ENCODE assay signal across 26 mouse cellular contexts in the genomic region with DNA sequence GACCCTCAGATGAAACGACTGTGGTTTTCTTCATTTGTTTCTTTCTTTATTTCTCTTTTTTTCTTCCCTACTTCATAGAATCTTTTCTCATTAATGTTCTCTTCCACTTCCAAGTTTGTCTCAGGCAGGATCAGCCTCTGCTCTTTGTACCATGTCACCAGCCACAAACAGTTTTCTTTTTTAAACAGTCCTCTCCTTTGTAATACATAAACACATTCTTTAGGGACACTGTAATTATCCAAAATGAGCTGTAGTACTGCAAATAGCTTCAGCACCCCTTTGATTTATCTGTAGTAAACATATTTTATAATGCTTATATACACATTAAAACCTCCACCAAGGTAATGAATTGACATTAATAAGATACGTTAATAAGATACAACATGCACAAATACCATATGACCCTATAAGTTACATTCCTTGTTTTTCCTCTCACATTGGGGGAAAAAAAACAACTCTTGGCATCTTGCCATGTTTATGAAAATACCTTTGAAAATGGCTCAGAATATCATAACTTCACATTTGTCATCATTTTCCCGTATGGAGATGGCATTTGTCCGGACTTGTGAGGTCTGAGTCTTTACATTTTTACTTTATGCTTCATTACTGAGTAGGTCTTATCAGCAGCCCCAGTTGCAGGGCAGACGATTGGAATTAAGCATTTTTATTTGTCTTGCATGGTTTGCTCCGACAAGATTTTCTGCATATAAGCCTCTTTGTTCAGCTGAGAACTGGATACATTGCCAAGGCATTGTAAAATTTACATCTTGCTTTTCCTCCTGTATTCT.
DNase-seq lines count a peak whose midpoint lies in the region; ATAC-seq and TF ChIP-seq lines count a peak whose summit lies in the region.
"Had no signal": no experiment of that assay in that cellular context is flagged by ENCODE, and none has a peak within 500 bp of the region (broad histone marks: within the 10 kb centered on the region; RNA-seq: fewer than 3 reads in every experiment).

No protein-coding gene starts in this region.

- peak; percentile 77 for DNase-seq in lung, embryonic 14.5 days
- no peak for DNase-seq in lung, postnatal 25 days (ENCODE audit: low spot score)
- DNase-seq in lung, postnatal 0 days (ENCODE audit: low spot score) = peak; percentile 31
- no peak for DNase-seq in lung, adult 2 months
- peak; percentile 33 for DNase-seq in Muller cell, postnatal 12 days (ENCODE audit: inconsistent ontology term)
- peak; percentile 47 for DNase-seq in brain, embryonic 14.5 days (ENCODE audit: low read depth)
- DNase-seq: adrenal gland, adult 8-10 months; adrenal gland, postnatal 25 days; cerebellum, adult 18-20 months; cerebellum, adult 9-10 months; cerebellum, postnatal 14 days; gastrocnemius, postnatal 10 days; gastrocnemius, postnatal 36 days; heart, adult 2 months; heart, postnatal 14 days; heart, postnatal 4 days had no signal

- ATAC-seq in lung, embryonic 14.5 days (ENCODE audit: insufficient read depth) = peak; percentile 91
- ATAC-seq in lung, postnatal 0 days = peak; percentile 53; the same call in 1 of the 2 replicates
- ATAC-seq: activated CD4-positive, CD25-positive, alpha-beta regulatory T cell, adult 4 months; CD4-positive, CD25-positive, alpha-beta regulatory T cell, adult 4 months; forebrain, embryonic 15.5 days; hindbrain, postnatal 0 days had no signal

- no peak for TF ChIP-seq CTCF in lung, embryonic 14.5 days (IDR thresholded peaks at IDR 0.05; ENCODE audit: low read depth)
- no peak for TF ChIP-seq CTCF in lung, postnatal 0 days (IDR thresholded peaks at IDR 0.05)
- TF ChIP-seq CTCF in lung, adult 2 months (IDR thresholded peaks at IDR 0.05; ENCODE audit: insufficient read depth, low read length) = no peak
- TF ChIP-seq CTCF in brain, embryonic 14.5 days (IDR thresholded peaks at IDR 0.05; ENCODE audit: borderline replicate concordance, extremely low read depth, insufficient read depth, insufficient read length) = no peak

- no peak for TF ChIP-seq POLR2A in lung, adult 2 months (IDR thresholded peaks at IDR 0.05; ENCODE audit: borderline replicate concordance, extremely low read depth, low read depth, low read length)
- no peak for TF ChIP-seq POLR2A in brain, embryonic 14.5 days (IDR thresholded peaks at IDR 0.05; ENCODE audit: borderline replicate concordance, extremely low read depth, insufficient read depth, insufficient read length, poor library complexity, severe bottlenecking)

- no peaks in the 10 kb centered on the region for H3K36me3 ChIP-seq in lung, embryonic 14.5 days (ENCODE audit: insufficient read depth)
- H3K36me3 ChIP-seq in lung, postnatal 0 days (ENCODE audit: insufficient read depth, low read length) = no peaks in the 10 kb centered on the region
- H3K36me3 ChIP-seq: embryonic facial prominence, embryonic 12.5 days; forebrain, embryonic 12.5 days; forebrain, embryonic 15.5 days; heart, embryonic 10.5 days; heart, embryonic 13.5 days had no signal

- no peak overlapping the region for H3K4me3 ChIP-seq in lung, embryonic 14.5 days (ENCODE audit: low read depth, low read length)
- no peak overlapping the region for H3K4me3 ChIP-seq in lung, postnatal 0 days (ENCODE audit: low read depth, low read length)
- H3K4me3 ChIP-seq in lung, adult 2 months (replicated peaks; ENCODE audit: extremely low read depth, low read depth, low read length) = no peak overlapping the region
- H3K4me3 ChIP-seq: embryonic facial prominence, embryonic 12.5 days; erythroblast, embryonic 14.5 days; forebrain, embryonic 12.5 days; forebrain, embryonic 15.5 days; heart, adult 2 months; heart, embryonic 10.5 days; heart, embryonic 13.5 days had no signal

- H3K27me3 ChIP-seq in lung, embryonic 14.5 days (ENCODE audit: insufficient read depth, low read length) = no peaks in the 10 kb centered on the region
- no peaks in the 10 kb centered on the region for H3K27me3 ChIP-seq in lung, postnatal 0 days (replicated peaks; ENCODE audit: insufficient read depth, low read length)
- H3K27me3 ChIP-seq: embryonic facial prominence, embryonic 12.5 days; forebrain, embryonic 12.5 days; forebrain, embryonic 15.5 days; heart, embryonic 13.5 days had no signal

- no peak overlapping the region for H3K4me2 ChIP-seq in lung, embryonic 14.5 days
- no peak overlapping the region for H3K4me2 ChIP-seq in lung, postnatal 0 days (replicated peaks; ENCODE audit: low read depth, low read length)
- H3K4me2 ChIP-seq: embryonic facial prominence, embryonic 12.5 days; forebrain, embryonic 12.5 days; forebrain, embryonic 15.5 days; heart, embryonic 13.5 days; hindbrain, embryonic 14.5 days had no signal

- H3K9ac ChIP-seq in lung, embryonic 14.5 days = no peak overlapping the region
- no peak overlapping the region for H3K9ac ChIP-seq in lung, postnatal 0 days (replicated peaks; ENCODE audit: low read depth)
- H3K9ac ChIP-seq: embryonic facial prominence, embryonic 12.5 days; forebrain, embryonic 12.5 days; forebrain, embryonic 15.5 days; heart, embryonic 13.5 days; hindbrain, embryonic 14.5 days had no signal

- TF ChIP-seq EP300 in lung, postnatal 0 days (IDR thresholded peaks at IDR 0.05) = no peak

- no peaks in the 10 kb centered on the region for H3K9me3 ChIP-seq in lung, embryonic 14.5 days (ENCODE audit: low read depth, low read length)
- H3K9me3 ChIP-seq in lung, postnatal 0 days (ENCODE audit: low read length) = no peaks in the 10 kb centered on the region
- H3K9me3 ChIP-seq: embryonic facial prominence, embryonic 12.5 days; forebrain, embryonic 12.5 days; forebrain, embryonic 15.5 days; heart, embryonic 10.5 days; heart, embryonic 13.5 days had no signal

- H3K4me1 ChIP-seq in lung, embryonic 14.5 days (ENCODE audit: insufficient read depth) = no peaks in the 10 kb centered on the region; the same call in 1 of the 2 replicates
- H3K4me1 ChIP-seq in lung, postnatal 0 days (ENCODE audit: insufficient read depth, low read depth, low read length) = no peaks in the 10 kb centered on the region
- peaks cover 3% of the 10 kb centered on the region; the same call in 1 of the 2 replicates for H3K4me1 ChIP-seq in lung, adult 2 months (ENCODE audit: control insufficient read depth, insufficient read depth, low read length)
- H3K4me1 ChIP-seq: embryonic facial prominence, embryonic 12.5 days; forebrain, embryonic 12.5 days; heart, embryonic 10.5 days; heart, embryonic 13.5 days had no signal

- peak overlapping the region; percentile 40; the same call in 1 of the 2 replicates for H3K27ac ChIP-seq in lung, embryonic 14.5 days (ENCODE audit: low read depth)
- no peak overlapping the region for H3K27ac ChIP-seq in lung, postnatal 0 days (ENCODE audit: low read length)
- H3K27ac ChIP-seq: embryonic facial prominence, embryonic 12.5 days; forebrain, embryonic 12.5 days; forebrain, embryonic 15.5 days; heart, adult 2 months; heart, embryonic 10.5 days; heart, embryonic 13.5 days; hindbrain, embryonic 14.5 days; hindbrain, postnatal 0 days had no signal

- WGBS in lung, embryonic 14.5 days = 23% methylated on average over 6 of the region's 6 CpGs
- WGBS in lung, postnatal 0 days = 29% methylated on average over 6 of the region's 6 CpGs
- WGBS in lung, adult 2 months = 42% methylated on average over 6 of the region's 6 CpGs

Comparison
In these comparisons a context has a peak if more than half of its experiments do, and no peak if none do; other contexts are left out.
1. DNase-seq: peak in lung, embryonic 14.5 days (single experiment), lung, postnatal 0 days (single experiment), Muller cell, postnatal 12 days (single experiment) and brain, embryonic 14.5 days (single experiment); none in lung, postnatal 25 days (single experiment) and lung, adult 2 months (single experiment).